Mouse (Mus musculus): ENCODE measurements around the gene Inava. TPM values are rescaled to one million over a fixed set of nuclear protein-coding genes. Genes with fewer than 3 reads are reported as not detected.

Inava gene
- polyA plus RNA-seq, 1 experiment = 5.0 TPM

- no peak overlapping the region for H3K27ac ChIP-seq (ENCODE audit: insufficient read depth, low read length)
- TF ChIP-seq POLR2A (IDR thresholded peaks at IDR 0.05; ENCODE audit: low read depth, low read length) = no peak
- TF ChIP-seq CTCF (IDR thresholded peaks at IDR 0.05; ENCODE audit: borderline replicate concordance, insufficient read depth, low read length) = no peak
- H3K4me3 ChIP-seq (ENCODE audit: insufficient read depth, low read length) = no peak overlapping the region
- H3K4me1 ChIP-seq (ENCODE audit: control insufficient read depth, insufficient read depth, low read length) = no peaks in the 10 kb centered on the region
Measured at GRCm38 (mm10) chr1:136255657-136256056, 21.6 kb upstream of the Inava start.

DNA sequence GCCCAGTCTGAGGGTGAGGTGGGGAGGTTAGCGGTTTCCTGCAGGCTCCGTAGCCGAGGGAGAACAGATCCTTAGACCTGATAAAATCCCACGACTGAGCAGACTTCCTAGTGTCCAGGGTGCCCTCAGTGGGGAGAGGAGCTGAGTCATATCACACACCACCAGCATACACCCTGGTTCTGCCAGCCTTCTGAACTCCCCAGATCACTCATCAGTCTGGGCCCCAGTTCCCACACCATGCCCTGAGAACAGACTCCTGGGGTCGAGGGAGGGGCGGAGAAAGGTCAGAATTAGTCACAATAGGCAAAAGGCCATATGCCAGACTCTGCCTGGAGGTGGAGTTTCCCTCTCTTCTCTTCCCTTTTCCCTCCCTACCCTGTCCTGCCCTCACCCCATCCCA lies 21.1 kb upstream of the Inava start:
- Histone ChIP-seq H3K27ac (ENCODE audit: insufficient read depth, low read length) (no peak overlapping the region), H3K4me3 (ENCODE audit: insufficient read depth, low read length) (no peak overlapping the region)
- no peak for TF ChIP-seq CTCF (IDR thresholded peaks at IDR 0.05; ENCODE audit: borderline replicate concordance, insufficient read depth, low read length)
- TF ChIP-seq POLR2A (IDR thresholded peaks at IDR 0.05; ENCODE audit: low read depth, low read length) = no peak

GRCm38 (mm10) chr1:136254503-136255065 lies 20.5 kb upstream of the Inava start:
- TF ChIP-seq CTCF (IDR thresholded peaks at IDR 0.05; ENCODE audit: borderline replicate concordance, insufficient read depth, low read length) (no peak), POLR2A (IDR thresholded peaks at IDR 0.05; ENCODE audit: low read depth, low read length) (no peak)
- H3K4me1 ChIP-seq (ENCODE audit: control insufficient read depth, insufficient read depth, low read length) = no peaks in the 10 kb centered on the region

More for the DNA sequence above, 21.1 kb upstream of the Inava start:
- no peaks in the 10 kb centered on the region for H3K4me1 ChIP-seq (ENCODE audit: control insufficient read depth, insufficient read depth, low read length)

DNA sequence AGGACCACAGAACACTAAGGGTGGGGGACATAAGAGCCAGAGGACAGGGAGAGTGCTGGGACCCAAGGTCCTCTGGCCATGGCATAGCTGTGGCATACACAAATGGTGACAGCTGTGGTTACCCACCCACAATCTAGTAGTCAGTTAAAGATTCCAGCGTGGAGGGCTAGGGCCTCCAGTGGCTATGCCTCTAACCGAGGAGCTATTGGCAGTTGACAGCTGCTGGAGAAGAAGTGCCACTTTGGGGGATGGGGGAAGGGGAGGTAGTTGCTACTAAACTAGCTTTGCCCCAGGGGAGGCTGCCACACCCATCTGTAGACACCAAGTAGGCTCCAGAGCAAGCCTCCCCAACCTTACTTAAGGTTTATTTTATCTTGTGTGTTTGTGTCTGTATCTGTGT lies 19.4 kb upstream of the Inava start:
- Histone ChIP-seq H3K4me3 (ENCODE audit: insufficient read depth, low read length) (no peak overlapping the region), H3K27ac (ENCODE audit: insufficient read depth, low read length) (no peak overlapping the region), H3K4me1 (ENCODE audit: control insufficient read depth, insufficient read depth, low read length) (no peaks in the 10 kb centered on the region)
- TF ChIP-seq POLR2A (IDR thresholded peaks at IDR 0.05; ENCODE audit: low read depth, low read length) (no peak), CTCF (IDR thresholded peaks at IDR 0.05; ENCODE audit: borderline replicate concordance, insufficient read depth, low read length) (no peak)

More at GRCm38 (mm10) chr1:136254503-136255065, 20.5 kb upstream of the Inava start:
- Histone ChIP-seq H3K4me3 (ENCODE audit: insufficient read depth, low read length) (no peak overlapping the region), H3K27ac (ENCODE audit: insufficient read depth, low read length) (no peak overlapping the region)

DNA sequence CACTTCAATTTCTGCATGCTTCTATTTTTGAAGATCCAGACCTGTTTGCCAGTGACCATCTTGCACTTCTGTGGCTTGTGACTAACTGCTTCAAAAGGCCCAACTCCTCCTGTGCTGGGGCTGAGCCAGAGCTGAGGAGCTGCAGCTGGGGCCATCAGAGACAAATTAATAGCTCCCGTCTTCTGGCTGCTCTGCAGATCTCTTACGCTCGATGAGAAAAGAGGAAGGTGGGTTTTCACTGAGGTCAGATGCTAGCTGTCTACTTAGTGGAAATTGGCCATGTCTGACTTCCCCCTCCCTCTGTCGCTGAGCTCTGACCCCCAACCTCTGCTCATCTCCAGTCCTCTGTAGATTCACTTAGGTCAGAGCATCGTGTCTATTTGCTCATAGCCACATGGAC lies 15.6 kb upstream of the Inava start:
- TF ChIP-seq POLR2A (IDR thresholded peaks at IDR 0.05; ENCODE audit: low read depth, low read length) (no peak), CTCF (IDR thresholded peaks at IDR 0.05; ENCODE audit: borderline replicate concordance, insufficient read depth, low read length) (no peak)
- H3K27ac ChIP-seq (ENCODE audit: insufficient read depth, low read length) = no peak overlapping the region
- H3K4me1 ChIP-seq (ENCODE audit: control insufficient read depth, insufficient read depth, low read length) = no peaks in the 10 kb centered on the region
- H3K4me3 ChIP-seq (ENCODE audit: insufficient read depth, low read length) = no peak overlapping the region

- no peak overlapping the region for H3K4me3 ChIP-seq (ENCODE audit: insufficient read depth, low read length)
- H3K27ac ChIP-seq (ENCODE audit: insufficient read depth, low read length) = no peak overlapping the region
- H3K4me1 ChIP-seq (ENCODE audit: control insufficient read depth, insufficient read depth, low read length) = no peaks in the 10 kb centered on the region
- no peak for TF ChIP-seq CTCF (IDR thresholded peaks at IDR 0.05; ENCODE audit: borderline replicate concordance, insufficient read depth, low read length)
- TF ChIP-seq POLR2A (IDR thresholded peaks at IDR 0.05; ENCODE audit: low read depth, low read length) = no peak
Measured at GRCm38 (mm10) chr1:136247393-136247792, 13.3 kb upstream of the Inava start.

GRCm38 (mm10) chr1:136244469-136244868 lies 10.4 kb upstream of the Inava start:
- TF ChIP-seq POLR2A (IDR thresholded peaks at IDR 0.05; ENCODE audit: low read depth, low read length) (no peak), CTCF (IDR thresholded peaks at IDR 0.05; ENCODE audit: borderline replicate concordance, insufficient read depth, low read length) (no peak)
- Histone ChIP-seq H3K4me1 (ENCODE audit: control insufficient read depth, insufficient read depth, low read length) (no peaks in the 10 kb centered on the region), H3K27ac (ENCODE audit: insufficient read depth, low read length) (no peak overlapping the region), H3K4me3 (ENCODE audit: insufficient read depth, low read length) (no peak overlapping the region)

DNA sequence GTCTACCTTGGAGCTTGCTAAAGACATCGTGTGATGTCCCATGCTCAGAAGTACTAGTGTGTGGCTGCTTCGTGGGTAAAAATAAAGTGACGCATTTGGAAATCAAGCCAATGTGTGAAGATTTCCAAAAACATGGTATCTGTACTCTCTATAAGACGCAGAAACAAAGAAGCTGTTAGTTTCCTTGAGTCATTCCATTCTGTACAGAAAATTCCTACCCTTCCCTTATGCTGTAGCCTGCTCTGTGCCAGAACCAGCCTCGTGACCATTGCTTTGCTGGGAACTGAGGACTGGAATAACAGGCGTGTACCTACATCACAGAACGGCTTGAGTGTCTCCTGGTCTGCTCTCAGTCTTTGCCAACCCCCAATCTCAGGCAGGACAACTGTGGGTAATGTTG lies 7.7 kb upstream of the Inava start:
- no peak for TF ChIP-seq CTCF (IDR thresholded peaks at IDR 0.05; ENCODE audit: borderline replicate concordance, insufficient read depth, low read length)
- no peak for TF ChIP-seq POLR2A (IDR thresholded peaks at IDR 0.05; ENCODE audit: low read depth, low read length)
- H3K27ac ChIP-seq (ENCODE audit: insufficient read depth, low read length) = no peak overlapping the region
- H3K4me1 ChIP-seq (ENCODE audit: control insufficient read depth, insufficient read depth, low read length) = no peaks in the 10 kb centered on the region
- no peak overlapping the region for H3K4me3 ChIP-seq (ENCODE audit: insufficient read depth, low read length)

- H3K4me3 ChIP-seq (ENCODE audit: insufficient read depth, low read length) = no peak overlapping the region
- no peak for TF ChIP-seq POLR2A (IDR thresholded peaks at IDR 0.05; ENCODE audit: low read depth, low read length)
- TF ChIP-seq CTCF (IDR thresholded peaks at IDR 0.05; ENCODE audit: borderline replicate concordance, insufficient read depth, low read length) = no peak
Measured at GRCm38 (mm10) chr1:136238495-136238894, 4.4 kb upstream of the Inava start.

DNA sequence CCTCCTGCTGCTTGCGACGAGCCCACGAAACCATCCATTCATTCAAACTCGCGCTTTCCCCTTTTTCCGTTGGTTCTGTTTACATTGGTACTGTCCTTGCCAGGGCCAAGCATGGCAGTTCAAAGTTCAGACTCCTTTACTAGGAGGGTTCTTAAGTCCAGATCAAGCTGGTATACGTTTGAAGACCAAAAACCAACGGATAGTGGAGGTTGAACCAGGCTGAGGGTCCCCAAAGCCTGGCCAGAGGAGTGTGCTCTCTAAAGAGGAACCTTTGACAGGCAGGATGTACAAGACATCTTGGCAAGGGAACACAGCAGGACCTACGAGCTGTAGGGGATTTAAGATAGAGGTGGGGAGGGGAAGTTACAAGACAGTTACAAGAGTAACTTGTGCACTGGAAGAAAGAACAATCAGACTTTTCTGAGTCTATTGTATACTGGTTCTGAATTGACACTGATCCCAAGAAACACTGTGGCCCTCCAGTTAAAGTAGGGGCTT lies 580 bp upstream of the Inava start:
- no peak overlapping the region for H3K27ac ChIP-seq (ENCODE audit: insufficient read depth, low read length)
- H3K4me3 ChIP-seq (ENCODE audit: insufficient read depth, low read length) = peak overlapping the region; percentile 77
- no peak for TF ChIP-seq POLR2A (IDR thresholded peaks at IDR 0.05; ENCODE audit: low read depth, low read length)
- peak; percentile 71; the same call in 1 of the 2 replicates for TF ChIP-seq CTCF (IDR thresholded peaks at IDR 0.05; ENCODE audit: borderline replicate concordance, insufficient read depth, low read length)
- peaks cover 9% of the 10 kb centered on the region; the same call in 1 of the 2 replicates for H3K4me1 ChIP-seq (ENCODE audit: control insufficient read depth, insufficient read depth, low read length)

More at GRCm38 (mm10) chr1:136238495-136238894, 4.4 kb upstream of the Inava start:
- Histone ChIP-seq H3K27ac (ENCODE audit: insufficient read depth, low read length) (no peak overlapping the region), H3K4me1 (ENCODE audit: control insufficient read depth, insufficient read depth, low read length) (no peaks in the 10 kb centered on the region)

Measured in embryonic fibroblast, embryonic 13.5 days (primary cell).